Mouse (Mus musculus) cerebellum, adult 8-10 months (tissue): Measurements from ENCODE around the gene Hdhd3.

Source experiments
- DNase-seq: peaks from one replicate; pipeline ENCODE4 v3.0.0; 2022

The Hdhd3 gene

GRCm38 (mm10) chr4:62472071-62472470 lies 31.2 kb downstream of the Hdhd3 start:
- DNase-seq: no peak

- peak; percentile 81 for DNase-seq
Measured at GRCm38 (mm10) chr4:62470598-62471051, 32.6 kb downstream of the Hdhd3 start, which contains the start of gene Wdr31. TSS of gene Wdr31 (minus strand) at chr4:62470896.

GRCm38 (mm10) chr4:62468158-62468557 lies 35.1 kb downstream of the Hdhd3 start:
- no peak for DNase-seq

GRCm38 (mm10) chr4:62463124-62463523 lies 40.1 kb downstream of the Hdhd3 start:
- DNase-seq: no peak

- DNase-seq: no peak
Measured at GRCm38 (mm10) chr4:62460348-62460747, 42.9 kb downstream of the Hdhd3 start.

- DNase-seq: no peak
Measured at GRCm38 (mm10) chr4:62459081-62459480, 44.2 kb downstream of the Hdhd3 start.

GRCm38 (mm10) chr4:62454995-62455394 lies 48.3 kb downstream of the Hdhd3 start:
- peak; percentile 33 for DNase-seq
